Mouse (Mus musculus): ENCODE data around the gene Cep135.

Cep135 gene

DNA sequence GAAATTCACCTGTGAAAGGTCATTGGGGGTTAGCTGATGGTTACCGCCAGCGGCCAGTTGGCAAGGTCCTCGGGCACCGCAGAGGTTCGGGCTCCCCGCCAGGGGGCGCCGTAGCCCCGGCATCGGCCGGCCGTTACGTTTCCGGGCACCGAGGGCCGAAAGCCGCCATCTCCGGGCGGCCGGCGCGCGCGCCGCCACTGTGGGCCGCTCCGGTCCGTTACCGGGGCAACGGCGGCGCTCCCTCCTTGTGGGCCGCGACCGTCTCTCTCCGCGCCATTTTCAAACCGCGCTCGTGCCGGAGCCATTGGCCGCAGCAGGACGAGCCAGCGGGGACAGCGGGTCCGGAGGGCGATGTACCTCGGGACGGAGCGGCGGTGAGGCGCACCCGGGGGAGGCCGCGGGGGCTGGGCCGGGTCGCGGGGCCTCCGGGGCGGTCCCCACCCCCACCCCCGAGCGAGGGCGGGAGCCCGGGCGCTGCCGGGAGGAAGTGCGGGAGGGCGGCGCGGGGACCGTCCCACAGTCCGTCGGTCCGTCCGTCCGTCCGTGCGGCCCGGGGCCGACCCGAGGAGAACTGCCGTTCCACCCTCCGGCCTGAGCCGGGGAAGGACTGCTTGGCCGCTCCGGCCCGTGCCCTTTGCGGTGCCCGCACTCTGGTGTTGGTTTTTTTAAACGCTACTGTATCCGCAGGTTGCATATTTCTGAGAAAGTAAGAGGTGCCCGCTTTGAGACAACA lies at the start of gene Cep135:
Gene Cep135, plus strand, starts transcription at position 148 of the 733 bp plus-strand sequence.
- peak; percentile 95 for DNase-seq

DNA sequence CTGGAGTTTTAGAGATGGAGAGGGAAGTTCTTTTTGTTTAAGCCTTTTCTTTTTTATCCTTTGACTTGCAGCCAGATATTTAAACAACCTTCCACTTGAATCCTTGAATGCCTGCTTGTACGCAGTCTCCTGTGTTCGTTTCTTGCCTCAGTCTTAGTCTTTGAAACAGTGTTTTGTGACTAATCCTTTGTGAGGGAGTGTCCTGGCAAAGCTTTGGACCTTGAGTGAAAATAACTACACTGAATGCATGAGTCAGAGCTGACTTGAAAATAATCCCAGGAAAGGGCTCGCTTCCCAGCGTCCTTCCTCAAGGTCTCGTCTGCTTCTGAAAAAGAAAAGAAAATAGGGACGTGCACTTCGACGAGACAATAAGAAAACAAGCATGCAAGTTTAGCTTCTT lies 48.3 kb upstream of the Cep135 start:
- no peak for DNase-seq

DNA sequence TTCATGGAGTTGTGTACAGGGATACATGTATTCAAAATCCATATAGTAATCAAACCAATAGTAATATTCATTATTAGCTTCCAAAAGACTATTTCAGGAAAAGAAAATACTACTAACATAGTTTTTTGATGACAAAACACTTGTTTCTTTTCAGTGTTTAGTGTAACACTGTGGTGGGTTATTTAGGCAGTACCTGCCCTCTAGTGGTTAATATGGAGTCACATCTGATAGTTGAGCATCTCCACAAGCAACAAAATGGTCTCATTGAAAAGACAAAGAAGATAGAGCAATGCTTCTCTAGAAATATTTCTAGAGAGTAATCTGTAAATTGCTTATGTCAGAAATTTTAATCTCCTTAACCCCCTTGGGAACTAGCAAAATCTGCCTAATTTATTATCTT lies 47.7 kb upstream of the Cep135 start:
- DNase-seq, result no peak

DNA sequence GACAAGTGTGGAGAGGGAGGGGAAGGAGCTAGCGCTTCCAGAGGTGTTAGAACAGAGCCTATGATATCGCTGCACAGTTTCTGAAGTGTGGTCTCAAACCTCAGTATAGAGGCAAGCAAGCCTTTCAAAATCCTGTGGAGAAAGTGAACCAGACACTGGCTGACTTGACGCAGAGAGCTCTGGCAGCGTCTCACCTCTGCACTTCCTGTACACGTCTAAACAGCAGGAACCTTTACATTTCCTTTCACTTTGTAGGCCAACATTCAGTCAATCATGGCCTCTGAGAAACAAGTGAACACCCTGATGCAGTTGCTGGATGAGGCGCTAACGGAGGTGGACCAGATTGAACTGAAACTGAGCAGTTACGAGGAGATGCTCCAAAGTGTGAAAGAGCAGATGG lies 45.3 kb upstream of the Cep135 start:
- no peak for DNase-seq

DNA sequence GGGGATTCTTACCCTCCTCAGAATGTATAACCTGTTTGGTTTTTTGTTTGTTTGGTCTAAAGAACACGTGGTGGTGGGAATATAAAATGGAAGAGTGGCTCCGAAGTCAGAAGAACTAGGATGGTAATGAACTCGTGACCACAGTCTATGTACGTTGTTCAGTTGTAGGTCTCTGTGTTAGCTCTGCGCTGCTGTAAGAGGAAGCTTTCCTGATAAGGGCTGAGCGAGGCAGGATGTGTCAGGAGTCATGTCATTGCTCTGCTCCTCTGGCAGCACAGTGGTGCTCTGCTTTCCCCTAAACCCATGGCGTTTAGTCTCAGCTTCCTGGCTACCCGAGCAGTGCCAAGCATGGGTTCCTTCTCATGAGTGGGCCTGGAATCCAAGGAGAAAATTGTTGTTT lies 38.1 kb upstream of the Cep135 start:
- no peak for DNase-seq

DNA sequence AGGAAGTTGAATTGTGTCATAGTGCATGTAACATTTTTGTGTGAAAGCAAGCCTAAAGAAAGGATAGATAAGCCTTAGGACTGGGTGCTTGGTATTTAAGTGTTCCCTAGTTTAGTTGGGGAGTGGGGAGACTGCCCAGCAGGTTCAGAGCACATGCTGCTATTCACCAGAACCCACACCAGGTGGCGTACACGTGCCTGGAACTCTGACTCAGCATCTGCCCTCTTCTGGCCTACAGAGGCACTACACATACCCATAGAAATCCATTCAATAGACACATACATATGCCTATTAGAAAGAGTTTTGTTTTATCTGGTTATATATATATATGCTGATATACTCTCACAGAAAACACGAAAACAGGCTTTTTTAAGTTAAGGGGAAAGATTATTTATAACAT lies 23.2 kb upstream of the Cep135 start:
- peak; percentile 59 for DNase-seq

DNA sequence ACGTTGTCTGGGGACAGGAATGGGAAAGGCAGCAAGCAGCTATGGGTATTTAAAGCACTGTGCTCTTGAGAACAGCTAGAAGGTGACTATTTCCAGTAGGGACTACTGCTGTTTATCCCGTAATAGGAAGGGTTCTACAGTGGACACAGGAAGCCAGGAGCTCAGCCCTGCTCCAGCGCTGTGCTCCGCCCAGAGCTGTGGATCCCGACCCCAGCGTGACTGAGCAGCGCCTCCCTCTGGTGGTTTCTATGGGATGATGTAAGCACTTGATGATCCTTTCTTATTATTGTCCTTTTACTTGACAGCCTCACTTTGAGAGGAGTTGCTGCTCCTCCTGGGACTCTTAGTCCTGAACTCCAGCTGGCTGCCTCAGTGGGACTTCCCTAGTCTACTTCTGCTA lies 14.2 kb upstream of the Cep135 start:
- no peak for DNase-seq

DNA sequence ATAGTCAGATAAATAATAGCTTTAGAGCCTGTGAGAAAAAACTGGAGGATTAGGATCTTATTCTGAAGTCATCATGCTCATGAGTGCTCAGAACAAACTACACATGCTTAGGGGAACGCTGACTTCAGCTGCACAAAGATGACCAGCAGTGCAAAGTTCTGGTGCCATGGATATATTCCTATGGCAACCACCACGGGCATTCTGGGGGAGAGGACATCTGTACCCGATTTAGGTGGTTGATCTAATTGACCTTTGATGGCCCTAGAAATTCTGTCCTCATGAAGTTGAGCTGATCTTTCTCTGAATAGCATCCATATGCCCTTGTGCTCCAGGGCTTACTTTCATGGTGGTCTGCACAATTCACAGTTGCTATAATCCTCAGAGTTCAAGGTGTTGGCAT lies 11.5 kb upstream of the Cep135 start:
- no peak for DNase-seq

DNA sequence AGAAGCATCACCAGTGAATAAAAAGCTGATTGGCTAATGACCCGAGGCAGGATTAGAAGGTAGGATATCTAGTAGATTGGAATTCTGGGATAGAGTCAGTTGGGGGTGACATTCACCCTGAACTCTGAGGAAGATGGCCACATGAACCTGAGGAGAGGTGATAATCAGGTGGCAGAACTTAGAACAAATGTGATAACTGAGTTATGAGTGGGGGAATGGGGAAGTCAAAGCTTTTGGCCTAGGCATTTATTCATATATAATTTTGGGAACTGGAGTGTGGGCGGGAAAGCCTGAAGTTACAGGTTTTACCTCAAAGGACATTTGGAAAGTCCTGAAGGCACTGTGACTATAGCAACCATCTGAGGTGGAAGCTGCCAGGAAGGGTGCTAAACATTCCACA lies 3.1 kb upstream of the Cep135 start:
- no peak for DNase-seq

DNA sequence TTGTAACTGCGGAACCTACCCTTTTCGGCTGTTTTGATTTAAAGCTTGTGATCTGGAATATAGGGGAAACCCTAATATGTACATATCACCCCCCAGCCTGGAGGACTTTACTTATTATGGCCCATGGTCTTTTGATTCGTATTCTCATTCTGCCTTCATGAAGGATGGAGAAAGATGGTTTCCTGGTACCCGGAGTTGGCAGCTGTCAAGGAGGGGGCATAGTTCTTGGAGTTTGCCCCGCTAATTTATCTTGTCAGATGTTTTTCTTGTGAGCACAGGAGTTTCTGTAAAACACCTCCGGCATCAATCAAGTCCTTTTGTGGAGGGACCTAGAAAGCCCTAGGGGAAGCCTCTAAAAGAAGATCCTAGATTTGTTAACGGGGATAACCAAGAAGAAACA lies 813 bp downstream of the Cep135 start:
- DNase-seq, result peak; percentile 15

DNA sequence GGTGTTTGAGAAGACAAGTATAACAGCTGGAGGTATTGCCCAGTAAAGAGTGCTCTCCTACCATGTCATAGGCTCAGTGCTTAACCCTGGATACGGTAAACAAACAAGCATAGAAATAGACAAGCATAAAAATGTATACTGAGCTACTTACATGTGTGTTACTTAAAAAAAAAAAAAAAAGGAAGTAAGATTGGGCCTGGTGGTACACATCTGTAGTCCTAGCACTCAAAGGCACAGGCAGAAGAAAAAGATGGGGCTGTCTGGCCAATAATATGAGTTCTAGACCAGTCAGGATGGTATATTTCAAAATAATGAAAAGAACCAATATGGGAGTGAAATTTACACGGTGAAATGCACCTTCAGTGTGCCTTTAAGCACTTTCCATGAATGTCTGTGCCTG lies 1.5 kb downstream of the Cep135 start:
- no peak for DNase-seq

DNA sequence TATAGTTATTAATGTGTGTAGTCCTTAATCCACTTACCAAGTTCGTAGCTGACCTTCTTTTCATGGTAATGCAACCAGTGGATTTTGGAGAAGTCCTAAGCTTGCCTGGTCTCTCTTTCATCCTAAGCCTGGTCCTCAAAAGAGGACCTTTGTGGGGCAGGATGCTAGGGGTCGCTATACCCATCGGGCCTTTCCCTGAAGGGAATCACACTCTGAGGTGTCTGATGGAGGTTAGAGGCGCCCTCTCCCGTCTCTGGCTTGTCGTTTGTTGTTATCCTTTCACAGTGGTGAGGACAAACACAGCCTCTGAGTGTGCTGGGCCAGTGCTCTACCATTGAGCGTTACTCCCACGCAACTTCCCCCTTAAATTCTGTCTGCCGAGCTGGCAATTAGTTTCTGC lies 3.4 kb downstream of the Cep135 start:
- DNase-seq, result no peak

DNA sequence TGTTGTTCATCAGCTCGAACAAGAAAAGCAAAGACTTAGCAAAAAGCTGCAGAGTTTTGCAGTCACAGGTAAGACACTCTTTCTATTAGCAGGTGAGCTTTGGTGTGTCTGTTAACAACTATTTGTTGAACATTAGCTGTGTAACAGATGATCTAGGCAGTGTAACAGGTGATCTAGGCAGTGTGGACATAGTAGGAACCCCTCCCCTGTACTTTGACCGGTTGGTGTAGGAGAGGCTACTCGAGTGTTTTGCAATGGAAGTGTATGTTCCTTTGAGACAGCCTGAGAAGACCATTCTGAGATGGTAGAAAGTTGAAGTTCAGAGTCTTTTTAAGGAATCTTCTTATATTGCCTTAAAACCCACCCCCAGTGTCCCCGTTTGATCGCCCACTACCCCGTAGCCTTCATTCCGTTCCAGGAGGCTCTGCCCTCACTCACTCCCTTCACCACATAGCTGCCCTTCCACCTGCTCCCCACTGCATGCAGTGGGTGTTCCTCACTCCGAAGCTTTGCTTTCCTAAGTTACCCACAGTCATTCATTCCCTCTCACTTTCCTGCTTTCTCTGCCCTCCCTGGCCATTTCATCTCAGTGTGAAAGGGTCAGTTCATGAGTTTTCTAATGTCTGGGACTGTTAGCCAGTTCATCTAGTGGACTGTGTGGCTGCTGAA lies 21.3 kb downstream of the Cep135 start:
- no peak for DNase-seq

DNA sequence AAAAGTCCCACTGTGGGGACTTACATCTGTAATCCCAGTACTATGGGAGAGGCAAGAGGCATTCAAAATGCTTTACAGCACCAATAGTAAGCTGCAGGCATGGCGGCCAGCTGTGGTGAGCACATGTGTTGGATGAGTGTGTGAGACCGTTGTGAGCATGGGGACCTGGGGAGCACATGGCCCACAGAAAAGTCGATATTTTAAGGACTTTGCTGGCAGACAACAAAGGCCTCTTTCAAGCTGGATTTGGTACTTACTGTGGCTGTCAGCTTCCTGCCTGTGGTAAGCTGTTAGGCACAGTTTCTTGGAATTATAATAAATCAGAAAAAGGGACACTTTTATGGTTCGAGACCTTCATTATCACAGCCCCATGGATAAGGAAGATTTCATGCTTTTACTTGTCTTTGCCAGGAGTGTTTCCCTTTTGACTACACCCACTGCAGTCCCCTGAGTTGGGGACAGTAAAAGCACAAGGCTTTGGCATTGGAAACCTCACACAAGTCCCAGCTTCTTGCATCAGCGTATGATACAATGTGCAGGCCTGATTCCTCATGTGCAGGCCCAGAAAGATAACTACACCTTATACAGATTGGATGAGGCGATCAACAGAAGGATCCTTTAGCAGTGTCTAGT lies 24.5 kb downstream of the Cep135 start:
- DNase-seq, result no peak

DNA sequence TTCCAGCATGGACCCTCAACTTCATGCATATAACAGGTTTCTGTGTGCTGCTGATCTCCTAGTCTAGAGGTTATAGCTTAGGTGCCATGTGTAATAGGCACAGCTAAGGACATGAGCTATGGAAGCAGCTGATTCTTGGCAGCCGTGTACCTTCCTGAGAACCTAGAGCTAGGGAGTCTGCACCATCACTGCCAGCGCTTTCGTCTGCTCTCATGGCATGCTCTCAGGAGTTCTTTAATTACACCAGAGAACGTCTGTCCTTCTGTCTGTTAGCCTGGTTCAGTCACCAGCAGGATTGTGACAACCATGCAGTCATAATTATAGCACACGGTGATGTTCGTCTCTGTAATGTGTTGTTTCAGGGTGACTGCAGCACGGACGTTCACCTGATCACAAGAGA lies 26.8 kb downstream of the Cep135 start:
- DNase-seq, result no peak

DNA sequence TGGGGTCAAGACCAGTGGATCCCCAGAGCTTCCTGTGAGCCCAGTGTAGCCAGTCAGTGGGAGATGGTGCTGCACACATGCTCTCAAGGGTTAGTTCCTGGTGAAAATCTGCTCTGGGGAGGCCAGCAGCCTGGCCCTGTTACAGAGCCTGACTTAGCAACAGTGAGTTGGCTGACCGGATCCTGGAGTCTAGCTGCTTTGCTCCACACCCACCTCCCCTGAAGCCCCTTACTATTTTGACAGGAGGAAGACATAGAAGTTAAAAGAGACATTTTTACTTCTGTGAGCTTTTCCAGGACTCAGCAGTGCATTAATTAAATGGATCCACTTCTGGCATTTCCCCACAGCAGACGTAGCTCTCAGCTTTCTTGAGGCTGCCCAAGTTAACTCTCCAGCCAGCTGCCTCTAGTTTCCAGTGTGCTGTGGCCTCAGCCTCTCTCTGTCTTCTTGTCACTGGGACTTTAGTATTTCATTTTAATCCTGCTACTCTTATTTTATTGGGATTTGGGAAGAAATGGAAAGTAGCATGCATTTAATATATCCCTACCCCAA lies 27.8 kb downstream of the Cep135 start:
- no peak for DNase-seq

DNA sequence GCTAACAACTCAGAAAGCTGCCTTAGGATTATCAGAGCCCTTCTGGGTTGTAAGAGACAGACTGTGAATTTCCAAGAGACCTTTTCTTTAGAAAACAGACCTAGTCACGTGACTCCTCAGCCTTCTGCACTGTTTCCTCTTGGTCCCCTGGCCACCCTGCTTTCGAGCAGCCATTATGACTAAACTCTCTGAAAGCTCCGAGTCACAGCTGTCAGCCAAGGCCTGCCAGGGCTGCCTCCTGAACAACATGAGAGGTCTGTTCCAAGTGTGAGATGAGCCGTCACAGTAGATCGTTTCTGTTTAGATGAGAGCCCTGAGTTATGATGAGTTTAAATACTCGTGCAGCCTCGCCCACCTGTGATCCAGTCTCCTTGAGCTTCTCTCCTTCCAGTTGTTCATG lies 30.3 kb downstream of the Cep135 start:
- DNase-seq, result no peak

DNA sequence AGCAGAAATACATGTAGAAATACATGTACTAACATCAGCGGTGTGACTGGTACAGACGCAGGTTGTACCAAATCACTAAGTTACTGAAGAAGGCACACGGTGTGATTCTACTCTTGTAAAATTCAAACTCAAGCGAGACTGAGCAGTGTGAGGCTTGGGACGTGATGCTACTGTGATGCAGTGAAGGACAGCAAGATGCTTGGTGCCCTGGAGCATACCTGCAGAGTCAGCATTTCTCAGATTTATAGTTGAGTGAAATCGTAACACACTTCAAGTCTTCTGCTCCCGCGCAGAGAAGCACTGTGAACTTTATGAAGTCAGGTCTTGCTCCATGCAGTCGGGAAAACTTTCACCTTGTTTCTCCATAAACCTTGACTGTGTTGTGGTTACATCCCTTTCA lies 35.3 kb downstream of the Cep135 start:
- DNase-seq, result no peak

DNA sequence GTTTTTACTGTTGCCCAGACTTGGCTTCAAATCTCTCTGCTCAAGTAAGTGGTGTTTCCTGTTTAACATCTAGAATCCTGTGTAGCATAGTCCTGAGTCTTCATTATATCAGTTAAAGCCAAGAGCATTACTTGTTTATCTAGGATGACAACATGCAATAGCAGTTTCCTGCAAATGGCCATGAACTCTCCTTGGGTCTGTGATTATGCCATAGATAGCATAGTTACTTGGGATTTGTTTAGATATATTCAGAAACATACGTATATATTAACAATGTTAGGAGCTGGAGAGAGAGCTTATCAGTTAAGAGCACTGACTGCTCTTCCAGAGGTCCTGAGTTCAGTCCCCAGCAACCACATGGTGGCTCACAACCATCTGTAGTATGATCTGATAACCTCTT lies 39.3 kb downstream of the Cep135 start:
- DNase-seq, result no peak

DNA sequence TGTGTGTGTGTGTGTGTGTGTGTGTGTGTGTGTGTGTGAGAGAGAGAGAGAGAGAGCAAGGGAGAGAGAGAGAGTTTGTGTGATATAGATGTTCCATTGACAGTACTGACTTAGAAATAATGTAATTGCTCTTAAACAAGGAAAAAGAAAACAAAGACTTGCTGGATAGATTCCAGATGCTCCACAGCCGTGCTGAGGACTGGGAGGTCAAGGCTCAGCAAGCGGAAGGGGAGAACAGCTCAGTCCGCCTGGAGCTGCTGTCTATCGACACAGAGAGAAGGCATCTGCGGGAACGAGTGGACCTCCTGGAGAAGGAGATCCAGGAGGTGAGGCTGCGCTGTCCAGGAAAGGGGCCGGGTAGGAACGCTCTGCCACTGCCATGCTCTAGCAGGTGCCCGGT lies 45.5 kb downstream of the Cep135 start:
- peak; percentile 4 for DNase-seq

DNA sequence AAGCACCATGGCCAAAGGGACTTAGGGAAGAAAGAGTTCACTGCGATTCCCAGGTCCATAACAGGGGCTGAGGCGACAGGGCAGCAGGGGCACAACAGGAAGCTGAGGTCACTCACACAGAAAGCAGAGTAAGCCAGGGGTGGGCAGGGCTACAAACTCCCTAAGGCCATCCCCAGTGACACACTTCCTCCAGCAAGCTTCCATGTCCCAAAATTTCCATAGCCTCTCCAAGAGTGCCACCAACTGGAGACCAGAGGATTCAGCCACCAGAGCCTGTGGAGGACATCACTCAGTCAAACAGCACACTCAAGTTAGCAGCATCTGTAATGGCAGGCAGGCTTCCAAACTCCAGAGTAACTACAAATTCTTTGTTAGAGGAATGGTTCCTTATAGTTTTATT lies 47.1 kb downstream of the Cep135 start:
- DNase-seq, result no peak

DNA sequence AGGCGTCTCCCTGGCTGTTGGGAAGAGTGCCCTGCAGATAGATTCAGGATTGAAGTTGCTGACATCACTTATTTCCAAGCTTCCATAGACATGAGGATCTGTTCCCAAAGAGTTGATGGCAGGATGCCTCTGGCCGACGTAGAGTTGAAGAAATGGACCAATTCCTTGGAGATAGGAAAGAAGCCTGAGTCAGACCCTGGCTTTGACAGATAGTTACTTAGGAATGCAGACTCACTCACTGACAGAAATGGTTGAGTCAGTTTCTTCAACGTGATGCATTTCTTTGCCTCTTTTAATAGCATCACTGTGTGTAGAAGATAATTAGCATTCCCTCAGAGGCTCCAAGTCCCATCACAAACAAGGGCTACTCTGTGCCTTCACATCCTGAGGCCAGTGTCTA lies 53.6 kb downstream of the Cep135 start:
- no peak for DNase-seq

DNA sequence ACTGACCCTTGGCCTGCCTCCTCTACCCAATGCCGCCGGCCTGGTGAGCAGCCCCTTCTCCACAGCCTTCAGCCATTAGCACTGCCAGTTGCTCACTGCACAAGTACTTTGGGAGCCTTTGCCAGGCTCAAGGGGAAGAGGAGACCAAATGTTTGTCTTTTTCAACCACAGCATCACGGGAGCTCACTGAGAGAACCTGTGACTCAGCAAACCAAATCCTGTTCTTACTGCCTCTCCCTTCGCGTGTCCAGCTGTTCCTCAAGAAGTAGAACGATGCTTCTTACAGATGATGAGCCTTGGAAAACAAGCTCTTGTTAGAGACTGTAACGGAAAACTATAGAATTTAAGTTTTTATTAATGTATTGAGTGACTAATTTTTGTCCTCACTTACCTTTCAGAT lies 55.7 kb downstream of the Cep135 start:
- DNase-seq, result no peak

All from kidney, postnatal 14 days (tissue).